Mouse (Mus musculus): ENCODE data around the gene Tomm70a.

DNA sequence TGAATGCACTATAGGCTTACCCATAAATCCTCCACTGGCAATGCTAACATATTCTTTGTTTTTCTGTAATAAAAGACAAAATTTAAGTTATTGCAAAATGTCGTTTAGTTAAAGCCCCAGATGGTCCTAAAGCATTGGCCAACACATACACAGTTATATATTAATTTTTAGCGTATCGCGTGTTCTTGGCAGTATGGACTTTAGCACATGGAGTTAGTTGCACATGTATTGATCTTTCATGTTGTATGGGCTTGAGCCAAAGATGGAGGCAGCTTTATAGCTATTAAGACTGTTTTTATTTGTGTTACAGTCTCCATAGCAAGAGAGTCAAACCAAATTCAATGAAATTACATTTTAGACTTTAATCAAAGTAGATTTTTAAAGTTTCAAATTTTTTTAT, 65.1 kb downstream of the Tomm70a start:
- TF ChIP-seq CTCF (IDR thresholded peaks at IDR 0.05; ENCODE audit: low read depth) (no peak), EP300 (IDR thresholded peaks at IDR 0.05; ENCODE audit: low read depth) (no peak)
